ENCODE assay signal across 10 mouse cellular contexts in genomic region chr13:51648237-51648636, GRCm38 (mm10). TPM values are rescaled to one million over a fixed set of nuclear protein-coding genes. Genes with fewer than 3 reads are reported as not detected.
DNase-seq lines count a peak whose midpoint lies in the region; ATAC-seq and TF ChIP-seq lines count a peak whose summit lies in the region.
"Had no signal": no experiment of that assay in that cellular context is flagged by ENCODE, and none has a peak within 500 bp of the region (broad histone marks: within the 10 kb centered on the region; RNA-seq: fewer than 3 reads in every experiment).

No protein-coding gene starts in this region.

- peaks cover 70% of the 10 kb centered on the region for H3K36me3 ChIP-seq in erythroblast, embryonic 14.5 days (ENCODE audit: control insufficient read depth)
- peaks cover 21% of the 10 kb centered on the region for H3K36me3 ChIP-seq in kidney, embryonic 15.5 days
- H3K36me3 ChIP-seq in ES-E14 (ENCODE audit: control insufficient read depth, insufficient read depth, low read length, poor library complexity, severe bottlenecking): peaks cover 9% of the 10 kb centered on the region
- peaks cover 7% of the 10 kb centered on the region; the same call in 1 of the 2 replicates for H3K36me3 ChIP-seq in liver, embryonic 11.5 days (ENCODE audit: control insufficient read depth, insufficient read depth, low read length)

- peak overlapping the region; percentile 67 for H3K4me2 ChIP-seq in kidney, embryonic 15.5 days
- H3K4me2 ChIP-seq in liver, embryonic 11.5 days: peak overlapping the region; percentile 73

- H3K4me3 ChIP-seq in erythroblast, embryonic 14.5 days (replicated peaks): peak overlapping the region; percentile 87
- peak overlapping the region; percentile 90; the same call in 1 of the 2 replicates for H3K4me3 ChIP-seq in kidney, embryonic 15.5 days (replicated peaks)
- H3K4me3 ChIP-seq in ES-E14 (ENCODE audit: insufficient read depth in 1 of 2, low read depth in 1 of 2, low read length in 2 of 2, poor library complexity in 1 of 2, severe bottlenecking in 1 of 2): peak overlapping the region; percentile 64 to 96; a peak in 2 of 4 replicates
- H3K4me3 ChIP-seq in liver, embryonic 11.5 days (ENCODE audit: low read depth, low read length): peak overlapping the region; percentile 68

- WGBS in kidney, embryonic 15.5 days: 88% methylated on average over 4 of the region's 4 CpGs
- WGBS in liver, embryonic 11.5 days: 61% methylated on average over 4 of the region's 4 CpGs

- DNase-seq in kidney, adult 8-10 months: no peak
- no peak for DNase-seq in ES-E14 (ENCODE audit: low read depth, low spot score)
- no peak for DNase-seq in liver, embryonic 11.5 days (ENCODE audit: low spot score)
- no peak for DNase-seq in cerebellum, adult 11 months
- no peak for DNase-seq in layer of hippocampus, postnatal 36 days
- DNase-seq: gastrocnemius, postnatal 14 days; midbrain, embryonic 14.5 days had no signal

- in situ Hi-C loops in ES-E14 (cut with MboI; ENCODE audit: low sequenced_read_pairs in 2 of 2, unreplicated experiment in 2 of 2): no loop called here

- ATAC-seq in erythroblast, adult 5-6 weeks (replicated peaks; ENCODE audit: low FRiP score, poor library complexity, severe bottlenecking): no peak
- no peak for ATAC-seq in kidney, embryonic 15.5 days (replicated peaks; ENCODE audit: low FRiP score)
- ATAC-seq in liver, embryonic 11.5 days (replicated peaks; ENCODE audit: low FRiP score): no peak

- no peaks in the 10 kb centered on the region for H3K9me3 ChIP-seq in erythroblast, embryonic 14.5 days (ENCODE audit: control insufficient read depth, low read length)
- no peaks in the 10 kb centered on the region for H3K9me3 ChIP-seq in kidney, embryonic 15.5 days (replicated peaks)
- H3K9me3 ChIP-seq in ES-E14 (ENCODE audit: control insufficient read depth, insufficient read depth, low read depth, low read length): no peaks in the 10 kb centered on the region
- H3K9me3 ChIP-seq in liver, embryonic 11.5 days (ENCODE audit: control insufficient read depth, low read length): no peaks in the 10 kb centered on the region

- H3K27ac ChIP-seq in kidney, embryonic 15.5 days: no peak overlapping the region
- no peak overlapping the region for H3K27ac ChIP-seq in ES-E14 (ENCODE audit: insufficient read depth, low read depth, low read length, poor library complexity, severe bottlenecking)
- H3K27ac ChIP-seq in liver, embryonic 11.5 days (ENCODE audit: low read depth, low read length): peak overlapping the region; percentile 71

- no peaks in the 10 kb centered on the region for H3K27me3 ChIP-seq in erythroblast, embryonic 14.5 days (ENCODE audit: control insufficient read depth)
- H3K27me3 ChIP-seq in kidney, embryonic 15.5 days: no peaks in the 10 kb centered on the region
- no peaks in the 10 kb centered on the region for H3K27me3 ChIP-seq in liver, embryonic 11.5 days (replicated peaks; ENCODE audit: control insufficient read depth, insufficient read depth, low read length)

- no peak overlapping the region for H3K9ac ChIP-seq in kidney, embryonic 15.5 days
- H3K9ac ChIP-seq in ES-E14 (ENCODE audit: insufficient read depth, low read depth, low read length, poor library complexity, severe bottlenecking): no peak overlapping the region
- peak overlapping the region; percentile 51 for H3K9ac ChIP-seq in liver, embryonic 11.5 days (ENCODE audit: low read depth, low read length)

- peaks cover 66% of the 10 kb centered on the region for H3K4me1 ChIP-seq in erythroblast, embryonic 14.5 days (ENCODE audit: control insufficient read depth)
- H3K4me1 ChIP-seq in kidney, embryonic 15.5 days: peaks cover 46% of the 10 kb centered on the region
- H3K4me1 ChIP-seq in ES-E14 (ENCODE audit: control insufficient read depth in 2 of 2, insufficient read depth in 2 of 2, low read length in 2 of 2, poor library complexity in 1 of 2): peaks cover 3 to 6% of the 10 kb centered on the region in 2 experiments
- peaks cover 17% of the 10 kb centered on the region for H3K4me1 ChIP-seq in liver, embryonic 11.5 days (replicated peaks; ENCODE audit: control insufficient read depth, insufficient read depth, low read length)

TF ChIP-seq in ES-E14, 5 proteins besides CTCF, POLR2A, EP300 and RAD21:
- TF ChIP-seq ZC3H11A (IDR thresholded peaks at IDR 0.05; ENCODE audit: borderline replicate concordance, low read depth, low read length) (no peak), ZNF384 (IDR thresholded peaks at IDR 0.05; ENCODE audit: low read depth, low read length) (no peak), HCFC1 (IDR thresholded peaks at IDR 0.05; ENCODE audit: borderline replicate concordance, insufficient read depth, low read length) (no peak), MAFK (IDR thresholded peaks at IDR 0.05; ENCODE audit: insufficient read depth, low read depth, low read length) (peak; percentile 59; the same call in 1 of the 2 replicates), CHD2 (IDR thresholded peaks at IDR 0.05; ENCODE audit: low read depth, low read length) (no peak)
TF ChIP-seq in ES-E14: peak in this region for 1.

RNA-seq across cellular contexts. Expression of gene Cks2, which starts 3.2 kb away (rescaled TPM):
- 22.5 and 45.8 TPM in 2 replicates for polyA plus RNA-seq in erythroblast, embryonic 14.5 days (2012)
- total RNA-seq in erythroblast, adult 5-6 weeks (2015; ENCODE audit: low replicate concordance): 133 and 189 TPM in 2 replicates
- total RNA-seq in erythroblast, adult 5-6 weeks (2017; ENCODE audit: low replicate concordance): 54.9 and 108 TPM in 2 replicates
- 370 and 419 TPM in 2 replicates for polyA plus RNA-seq in kidney, embryonic 15.5 days (2015; fragmentation: Nextera tagmentation; extraction: Ambion mirVana)
- total RNA-seq in ES-E14 (2012; rRNA removed): 122 and 188 TPM in 2 replicates
- 587 and 614 TPM in 2 replicates for polyA plus RNA-seq in liver, embryonic 11.5 days (2014; fragmentation: Nextera tagmentation; extraction: Ambion mirVana)
- total RNA-seq in layer of hippocampus, postnatal 36 days (2021): 1 to 10 TPM; 1.2 to 2.9 TPM

RNA-seq across cellular contexts. Expression of gene Secisbp2, which starts 3.3 kb away (rescaled TPM):
- polyA plus RNA-seq in erythroblast, embryonic 14.5 days (2012): 2.3 and 2.4 TPM in 2 replicates
- total RNA-seq in erythroblast, adult 5-6 weeks (2015; ENCODE audit: low replicate concordance): 1.3 and 6.1 TPM in 2 replicates
- 6.4 and 13.8 TPM in 2 replicates for total RNA-seq in erythroblast, adult 5-6 weeks (2017; ENCODE audit: low replicate concordance)
- polyA plus RNA-seq in kidney, embryonic 15.5 days (2015; fragmentation: Nextera tagmentation; extraction: Ambion mirVana): 26.6 and 31.9 TPM in 2 replicates
- 26.6 and 31.6 TPM in 2 replicates for total RNA-seq in ES-E14 (2012; rRNA removed)
- 28.3 and 36.1 TPM in 2 replicates for polyA plus RNA-seq in liver, embryonic 11.5 days (2014; fragmentation: Nextera tagmentation; extraction: Ambion mirVana)
- 10 to 100 TPM; 18.2 to 19.7 TPM for total RNA-seq in layer of hippocampus, postnatal 36 days (2021)

Comparison
In these comparisons a context has a peak if more than half of its experiments do, and no peak if none do; other contexts are left out.
1. RNA of gene Cks2, which starts 3.2 kb away (total RNA-seq): 54.9 to 189 TPM in erythroblast, adult 5-6 weeks and 122 to 188 TPM in ES-E14; 1.2 to 2.9 TPM in layer of hippocampus, postnatal 36 days; every median in the first group is over 10 times any median in the second.
2. Peak in every context shown above with its lines, with median percentiles within 50 percentile points of each other: H3K4me3 ChIP-seq.